Mouse (Mus musculus) megakaryocyte-erythroid progenitor cell, adult 5-6 weeks (primary cell): ENCODE results near the gene Dzank1. TPM values are rescaled to one million over a fixed set of nuclear protein-coding genes. Genes with fewer than 3 reads are reported as not detected.

ENCODE experiments used
- ATAC-seq: replicated peaks from 2 replicates; pipeline ENCODE4 v1.8.0; 2016; ENCODE audit warnings: mild to moderate bottlenecking, inconsistent platforms; ENCODE audit not compliant: severe bottlenecking, poor library complexity, low FRiP score, low TSS enrichment
- total RNA-seq, 2 experiments: library from RNA; stranded (forward) in 1 of 2; stranded (reverse) in 1 of 2; fragments of 200-1000, 215-1000 nt in 1 of 2; fragments of >200 nt in 1 of 2; fragmentation: Nextera tagmentation in 1 of 2; gene quantifications; 2 replicates each; pipeline ENCODE4 v1.2.3; 2014 to 2017

Dzank1 gene
- total RNA-seq, 2 experiments from 2014 or later: not detected

DNA sequence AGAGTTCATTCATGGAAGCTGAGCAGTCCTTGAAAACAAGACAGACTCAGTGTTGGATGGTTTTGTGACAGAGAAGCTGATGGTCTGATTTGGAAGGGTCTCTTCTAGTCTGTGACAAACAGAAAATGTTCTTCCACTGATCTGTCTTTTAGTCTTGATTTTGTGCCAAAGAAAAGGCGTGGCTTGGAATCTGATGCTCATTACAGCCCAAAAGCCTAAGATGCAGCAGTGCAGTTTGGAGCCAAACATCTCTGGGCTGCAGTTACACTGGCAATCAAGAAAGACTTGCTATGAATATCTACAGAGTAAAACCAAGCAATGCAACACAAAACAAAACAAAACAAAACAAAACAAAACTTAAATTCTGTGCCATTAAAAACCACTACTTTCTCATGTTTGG, 43.1 kb downstream of the Dzank1 start:
- no peak for ATAC-seq

GRCm38 (mm10) chr2:144479421-144479820, 47.8 kb downstream of the Dzank1 start:
- no peak for ATAC-seq

DNA sequence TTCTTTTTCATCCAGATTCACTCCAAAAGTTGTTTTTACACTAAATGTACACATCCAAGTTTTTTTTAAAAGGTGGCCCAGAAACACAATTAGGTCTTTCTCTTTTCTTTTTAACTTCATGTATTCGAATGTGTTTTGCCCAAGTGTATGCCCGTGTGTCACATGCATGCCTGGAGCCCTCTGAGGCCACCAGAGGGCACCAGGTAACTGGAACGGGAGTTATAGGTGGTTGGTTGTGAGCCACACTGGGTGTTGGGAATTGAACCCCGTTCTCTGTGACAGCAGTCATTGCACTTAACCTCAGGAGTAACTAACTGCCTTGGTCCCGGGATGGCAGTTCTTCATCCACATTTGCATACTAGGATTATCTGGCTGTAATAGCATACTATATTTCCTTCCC, 60.0 kb downstream of the Dzank1 start:
- ATAC-seq: peak; percentile 79

DNA sequence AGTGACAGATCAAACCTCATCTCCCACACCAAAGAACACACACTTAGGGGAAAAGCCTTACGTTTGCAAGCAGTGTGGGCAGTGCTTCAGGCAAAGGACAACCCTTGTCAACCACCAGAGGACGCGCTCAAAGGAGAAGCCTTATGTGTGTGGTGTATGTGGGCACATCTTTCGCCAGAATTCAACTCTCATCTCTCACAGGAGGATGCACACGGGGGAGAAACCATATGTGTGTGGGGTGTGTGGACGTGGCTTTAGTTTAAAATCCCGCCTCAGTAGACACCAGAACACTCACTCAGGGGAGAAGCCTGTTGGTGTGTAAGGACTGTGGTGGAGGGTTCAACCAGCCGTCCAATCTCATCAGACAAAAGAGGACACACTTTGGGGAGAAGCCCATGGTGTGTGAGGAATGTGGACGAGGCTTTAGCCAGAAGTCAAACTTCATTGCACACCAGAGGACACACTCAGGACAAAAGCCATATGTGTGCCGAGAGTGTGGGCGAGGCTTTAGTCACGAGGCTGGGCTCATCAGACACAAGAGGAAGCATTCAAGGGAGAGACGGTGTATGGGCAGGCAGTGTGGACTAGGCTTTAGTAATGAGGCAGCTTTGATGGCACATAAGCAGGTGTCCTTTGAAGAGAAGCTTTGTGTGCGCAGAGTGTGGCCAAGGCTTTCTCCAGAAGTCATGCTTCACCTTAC, 61.2 kb downstream of the Dzank1 start:
- no peak for ATAC-seq

GRCm38 (mm10) chr2:144464799-144465760, 62.1 kb downstream of the Dzank1 start:
- ATAC-seq: no peak

DNA sequence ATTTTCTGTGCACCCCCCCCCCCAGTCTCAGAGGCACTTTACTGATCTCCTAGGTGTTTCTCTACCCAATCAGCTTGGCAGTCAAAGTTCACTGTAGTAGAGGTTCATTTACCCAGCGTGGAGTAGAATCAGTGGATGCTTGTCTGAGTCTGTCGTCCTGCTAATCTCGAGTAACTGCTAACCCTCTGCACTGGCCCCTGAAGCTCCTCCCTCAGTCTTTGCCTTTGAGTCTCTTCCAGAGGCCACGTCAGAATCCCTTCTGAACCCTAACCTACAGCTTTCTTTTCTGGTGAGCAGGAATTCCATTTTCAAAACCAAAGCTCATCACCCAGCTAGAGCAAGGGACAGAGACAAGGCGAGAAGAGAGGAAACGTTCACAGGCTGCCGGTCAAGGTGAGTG, 63.0 kb downstream of the Dzank1 start:
- no peak for ATAC-seq

GRCm38 (mm10) chr2:144458975-144459754, 68.0 kb downstream of the Dzank1 start:
- ATAC-seq: peak; percentile 93

DNA sequence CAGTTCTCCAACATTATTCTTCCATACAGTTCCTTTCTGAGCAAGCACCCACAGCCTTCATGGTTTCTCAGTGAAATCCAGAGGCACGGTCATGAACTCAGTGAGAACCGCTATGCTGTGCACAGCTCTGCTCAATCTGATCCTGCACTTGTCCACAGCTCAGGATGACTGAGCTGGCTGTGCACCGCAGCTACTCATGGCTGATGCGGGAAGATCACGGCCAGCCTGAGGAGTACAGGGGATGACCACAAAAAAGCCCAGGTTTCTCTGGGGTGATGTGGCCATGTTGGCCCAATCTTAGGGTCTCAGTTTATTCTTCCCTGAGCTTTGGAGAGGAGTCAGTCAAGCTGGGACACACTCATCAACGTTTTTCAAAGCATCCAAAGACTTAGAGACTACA, 68.9 kb downstream of the Dzank1 start:
- ATAC-seq: no peak

DNA sequence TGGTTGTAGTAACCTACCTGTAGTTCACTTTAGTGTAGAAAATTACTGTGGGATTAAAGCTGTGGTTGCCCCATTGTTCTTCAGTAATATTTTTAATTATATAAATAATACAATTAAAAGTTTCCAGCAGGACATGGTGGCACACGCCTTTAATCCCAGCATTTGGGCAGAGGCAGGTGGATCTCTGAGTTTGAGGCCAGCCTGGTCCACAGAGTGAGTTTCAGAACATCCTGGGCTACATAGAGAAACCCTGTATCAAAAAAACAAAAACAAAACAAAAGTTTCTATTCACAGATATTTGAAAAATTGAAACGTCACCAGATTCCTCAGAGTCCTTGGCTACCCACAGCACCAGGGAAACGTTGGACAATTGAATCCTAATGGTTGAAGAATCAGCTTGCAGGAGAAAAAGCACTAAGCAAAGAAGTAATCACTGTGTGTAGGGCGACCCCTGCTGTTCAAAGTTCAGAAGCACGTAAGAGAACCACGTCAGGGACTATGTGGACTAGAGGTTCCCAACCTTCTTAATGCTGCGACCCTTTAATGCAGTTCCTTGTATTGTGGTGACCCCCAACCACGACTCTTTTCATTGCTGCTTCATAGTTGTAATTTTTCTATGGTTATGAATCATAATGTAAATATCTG, 74.7 kb downstream of the Dzank1 start:
- ATAC-seq: peak; percentile 91

DNA sequence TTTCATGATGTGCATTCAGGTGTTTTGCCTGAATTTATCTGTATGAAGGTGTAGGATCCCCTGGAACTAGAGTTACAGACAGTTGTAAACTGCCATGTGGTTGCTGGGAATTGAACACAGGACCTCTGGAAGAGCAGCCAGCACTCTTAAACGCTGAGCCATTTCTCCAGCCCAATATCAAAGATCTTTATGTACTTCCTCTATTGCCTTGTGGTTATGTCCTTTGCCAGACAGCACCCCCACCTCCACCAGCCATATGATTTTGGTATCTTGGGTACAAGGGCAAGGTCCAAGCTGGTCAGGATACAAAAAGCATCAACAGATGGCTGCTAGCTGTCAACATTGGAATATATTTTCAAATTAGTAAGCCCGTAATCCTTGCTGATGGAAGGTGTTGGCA, 76.8 kb downstream of the Dzank1 start:
- ATAC-seq: no peak

DNA sequence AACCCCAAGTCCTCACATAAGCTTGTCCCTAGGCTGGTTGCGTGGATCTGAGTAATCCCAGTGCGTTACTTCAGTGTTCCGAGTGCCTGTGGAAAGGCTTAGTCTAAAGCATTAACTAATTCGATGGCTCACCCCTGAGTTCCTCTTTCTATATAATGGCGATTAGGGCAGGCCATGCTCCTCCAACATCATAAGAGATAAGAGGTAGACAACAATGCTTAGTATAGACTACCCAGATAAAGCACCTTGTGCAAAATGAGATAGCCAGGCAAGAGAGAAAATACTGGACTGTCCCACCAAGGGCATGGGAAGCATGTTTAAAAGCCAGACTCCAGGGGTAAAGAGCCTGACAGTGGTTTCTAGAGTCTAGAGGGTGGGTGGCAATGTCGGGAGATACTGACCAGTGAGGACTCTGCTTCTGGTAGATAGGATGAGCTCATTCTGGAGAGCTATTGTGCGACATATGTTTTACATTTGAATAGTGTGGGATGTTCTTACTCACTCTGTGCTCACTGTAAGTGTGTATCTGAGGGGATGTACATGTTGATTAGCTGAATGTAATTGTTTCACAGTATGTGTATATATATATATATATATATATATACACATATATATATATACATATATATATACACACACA, 80.7 kb downstream of the Dzank1 start:
- peak; percentile 75 for ATAC-seq

GRCm38 (mm10) chr2:144441386-144441915, 85.8 kb downstream of the Dzank1 start:
- ATAC-seq: no peak

DNA sequence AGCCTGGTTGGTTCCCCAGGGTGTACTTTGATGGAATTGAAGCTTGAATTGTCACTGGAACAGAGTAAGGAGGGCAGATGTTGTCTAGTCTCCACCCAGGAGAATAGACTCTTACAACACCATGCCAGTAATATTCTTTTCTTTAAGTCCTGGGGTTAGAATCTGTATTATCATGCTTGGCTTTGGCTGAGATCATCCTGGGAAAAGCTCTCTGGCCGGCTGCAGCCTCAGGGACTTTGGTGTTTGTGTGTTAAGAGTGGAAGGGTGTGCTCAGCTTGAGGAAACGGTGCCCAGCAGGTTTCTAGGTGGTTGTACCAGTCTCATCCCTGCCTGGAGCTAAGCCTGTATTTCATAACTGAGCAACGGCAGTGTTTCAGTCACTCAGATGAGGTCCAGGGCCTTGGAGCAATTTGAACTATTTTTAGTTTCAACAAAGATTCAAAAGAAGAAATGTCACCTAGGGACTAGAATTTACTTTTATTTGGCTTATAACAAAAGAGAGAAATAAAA, 88.0 kb downstream of the Dzank1 start:
- ATAC-seq: no peak

DNA sequence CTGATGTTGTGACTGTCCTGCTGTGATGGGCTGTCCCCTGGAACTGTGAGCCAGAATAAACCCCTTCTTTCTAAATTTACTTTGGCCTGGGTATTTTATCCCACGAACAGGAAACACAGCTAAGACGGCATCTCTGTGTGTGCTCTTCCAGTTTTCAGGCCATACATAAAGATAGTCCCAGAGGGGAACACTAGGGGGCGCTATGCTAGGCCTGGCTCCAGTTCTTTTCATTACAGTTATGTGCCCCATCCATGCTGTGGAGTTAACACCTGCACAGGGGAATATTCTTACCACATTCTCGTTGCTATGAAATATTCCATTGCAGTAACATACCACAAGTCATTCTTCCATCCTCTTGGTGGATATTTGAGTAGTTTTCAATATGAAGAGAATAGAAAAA, 88.8 kb downstream of the Dzank1 start:
- ATAC-seq: peak; percentile 70

DNA sequence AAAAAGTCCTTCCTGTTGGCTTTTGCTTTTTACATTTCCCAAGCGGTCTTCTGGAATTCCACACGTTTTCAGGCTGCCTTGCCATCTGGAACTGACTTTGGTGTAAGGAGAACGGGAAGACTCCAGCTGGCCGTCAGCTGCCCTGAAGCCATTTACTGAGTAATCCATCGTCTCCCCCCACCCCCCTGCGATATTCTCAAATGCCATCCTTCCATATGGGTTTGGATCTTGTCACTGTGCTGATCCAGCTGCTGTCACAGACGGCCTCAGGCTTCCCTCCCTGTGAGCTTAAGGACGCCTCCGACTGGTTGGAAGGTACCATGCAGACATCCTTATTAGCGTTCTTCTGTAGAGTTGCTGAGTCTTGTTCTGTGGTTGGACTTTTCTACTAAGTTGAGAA, 91.5 kb downstream of the Dzank1 start:
- no peak for ATAC-seq

DNA sequence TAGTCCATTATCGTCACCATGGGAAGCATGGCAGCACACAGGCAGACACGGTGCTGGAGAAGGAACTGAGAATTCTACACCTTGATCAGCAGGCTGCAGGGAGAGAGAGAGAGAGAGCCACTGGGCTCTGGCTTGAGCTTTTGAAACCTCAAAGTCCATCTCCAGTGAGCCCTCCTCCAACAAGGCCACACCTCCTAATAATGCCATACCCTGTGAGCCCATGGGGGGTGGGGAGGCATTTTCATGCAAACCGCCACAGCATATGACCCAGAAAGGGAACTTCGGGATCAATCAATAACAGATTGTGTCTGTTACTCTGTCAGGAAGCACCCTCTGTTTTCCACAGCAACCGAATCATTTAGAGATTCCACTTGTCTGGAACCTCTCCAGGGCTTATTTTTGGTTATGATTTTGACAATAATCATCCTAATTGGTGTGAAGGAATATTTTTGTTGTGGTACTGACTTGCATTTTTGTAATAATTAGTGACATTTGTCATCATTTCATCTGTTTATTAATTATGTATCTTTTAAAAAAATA, 95.9 kb downstream of the Dzank1 start:
- no peak for ATAC-seq

DNA sequence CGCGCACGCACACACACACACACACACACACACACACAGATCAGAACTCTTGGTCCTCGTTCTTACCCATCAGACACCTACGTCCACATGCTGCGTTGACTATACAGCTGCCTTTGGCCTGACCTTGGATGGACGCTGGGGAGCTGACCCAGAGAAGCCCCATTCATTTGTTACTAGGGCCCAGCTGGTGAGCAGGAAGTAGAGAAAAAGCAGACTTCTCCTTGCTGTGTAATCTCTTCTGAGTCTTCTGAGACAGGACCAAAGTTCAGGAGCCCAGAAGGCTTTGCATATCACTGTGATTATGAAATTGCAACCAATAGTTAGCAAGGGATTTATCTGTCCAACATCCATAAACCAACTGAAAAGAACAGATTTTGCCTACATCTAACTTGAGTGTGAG, 98.0 kb downstream of the Dzank1 start:
- ATAC-seq: no peak

DNA sequence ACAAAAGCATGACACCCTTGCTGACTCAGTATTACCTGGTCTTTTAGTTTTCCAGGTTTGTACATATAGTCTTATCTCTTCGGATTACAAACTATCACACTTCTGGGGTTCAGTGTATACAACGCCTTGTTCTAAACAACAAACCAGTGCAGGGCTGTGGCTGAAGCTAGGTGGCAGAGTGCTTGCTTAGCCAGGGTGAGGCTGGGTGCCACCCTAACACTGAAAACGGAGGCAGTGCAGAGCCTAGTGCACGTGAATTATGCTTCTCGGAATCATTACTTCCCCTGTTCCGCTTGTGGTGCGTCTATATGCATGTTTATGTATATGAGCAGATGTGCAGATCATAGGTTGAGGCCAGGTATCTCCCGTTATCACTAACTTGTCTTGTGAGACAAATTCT, 98.6 kb downstream of the Dzank1 start:
- ATAC-seq: no peak
